Mouse (Mus musculus): ENCODE results near the gene Myl6. TPM values are rescaled to one million over a fixed set of nuclear protein-coding genes. Genes with fewer than 3 reads are reported as not detected.
"Not testable (repeated sequence)": the region's sequence is repeated elsewhere in the genome, so short reads cannot be mapped to it uniquely, and the experiment has no call there.

Myl6 gene
- polyA plus RNA-seq, 1 experiment from 2014 or later, result 2,543 TPM

- no peak overlapping the region for H3K27ac ChIP-seq (ENCODE audit: low read depth, low read length)
- ATAC-seq, result no peak
- H3K4me2 ChIP-seq (replicated peaks; ENCODE audit: low read depth), result no peak overlapping the region
- TF ChIP-seq CTCF (IDR thresholded peaks at IDR 0.05; ENCODE audit: low read depth), result no peak
- H3K4me3 ChIP-seq (ENCODE audit: low read depth, low read length), result no peak overlapping the region
- H3K9me3 ChIP-seq (ENCODE audit: control insufficient read depth), result no peaks in the 10 kb centered on the region
- no peak overlapping the region for H3K9ac ChIP-seq (ENCODE audit: low read depth, low read length)
- H3K4me1 ChIP-seq (replicated peaks; ENCODE audit: control insufficient read depth, insufficient read depth, low read length), result no peaks in the 10 kb centered on the region
- WGBS, result 90% methylated on average over 9 of the region's 9 CpGs
- peaks cover 44% of the 10 kb centered on the region for H3K36me3 ChIP-seq (ENCODE audit: control insufficient read depth, insufficient read depth)
- H3K27me3 ChIP-seq (replicated peaks; ENCODE audit: control insufficient read depth, insufficient read depth, low read length), result no peaks in the 10 kb centered on the region
These were observed 17.2 kb upstream of the Myl6 start for GRCm38 (mm10) chr10:128511189-128511588.

GRCm38 (mm10) chr10:128510301-128510700 is 16.4 kb upstream of the Myl6 start:
- Histone ChIP-seq H3K36me3 (ENCODE audit: control insufficient read depth, insufficient read depth) (peaks cover 36% of the 10 kb centered on the region), H3K9me3 (ENCODE audit: control insufficient read depth) (no peaks in the 10 kb centered on the region), H3K9ac (ENCODE audit: low read depth, low read length) (no peak overlapping the region), H3K4me3 (ENCODE audit: low read depth, low read length) (no peak overlapping the region), H3K27ac (ENCODE audit: low read depth, low read length) (0 out of 2 replicates have a peak overlapping the region, but pooled peaks have one; percentile 8), H3K27me3 (replicated peaks; ENCODE audit: control insufficient read depth, insufficient read depth, low read length) (no peaks in the 10 kb centered on the region), H3K4me2 (replicated peaks; ENCODE audit: low read depth) (no peak overlapping the region), H3K4me1 (replicated peaks; ENCODE audit: control insufficient read depth, insufficient read depth, low read length) (no peaks in the 10 kb centered on the region)
- WGBS, result 80% methylated on average over 11 of the region's 11 CpGs
- no peak for ATAC-seq
- no peak for TF ChIP-seq CTCF (IDR thresholded peaks at IDR 0.05; ENCODE audit: low read depth)

- H3K9ac ChIP-seq (ENCODE audit: low read depth, low read length), result no peak overlapping the region
- no peaks in the 10 kb centered on the region; the same call in 1 of the 2 replicates for H3K4me1 ChIP-seq (replicated peaks; ENCODE audit: control insufficient read depth, insufficient read depth, low read length)
- H3K4me2 ChIP-seq (replicated peaks; ENCODE audit: low read depth), result no peak overlapping the region
- H3K4me3 ChIP-seq (ENCODE audit: low read depth, low read length), result no peak overlapping the region
- WGBS, result 62% methylated on average over 4 of the region's 4 CpGs
- H3K9me3 ChIP-seq (ENCODE audit: control insufficient read depth), result no peaks in the 10 kb centered on the region
- H3K27me3 ChIP-seq (replicated peaks; ENCODE audit: control insufficient read depth, insufficient read depth, low read length), result no peaks in the 10 kb centered on the region
- no peak for ATAC-seq
- peaks cover 36% of the 10 kb centered on the region for H3K36me3 ChIP-seq (ENCODE audit: control insufficient read depth, insufficient read depth)
- no peak for TF ChIP-seq CTCF (IDR thresholded peaks at IDR 0.05; ENCODE audit: low read depth)
- H3K27ac ChIP-seq (ENCODE audit: low read depth, low read length), result peak overlapping the region; percentile 8; the same call in 1 of the 2 replicates
These were observed 15.9 kb upstream of the Myl6 start for GRCm38 (mm10) chr10:128509831-128510230.

GRCm38 (mm10) chr10:128509203-128509602 is 15.3 kb upstream of the Myl6 start:
- no peak for TF ChIP-seq CTCF (IDR thresholded peaks at IDR 0.05; ENCODE audit: low read depth)
- no peaks in the 10 kb centered on the region; the same call in 1 of the 2 replicates for H3K4me1 ChIP-seq (replicated peaks; ENCODE audit: control insufficient read depth, insufficient read depth, low read length)
- no peak overlapping the region for H3K27ac ChIP-seq (ENCODE audit: low read depth, low read length)
- H3K4me2 ChIP-seq (replicated peaks; ENCODE audit: low read depth), result no peak overlapping the region
- no peak overlapping the region for H3K9ac ChIP-seq (ENCODE audit: low read depth, low read length)
- no peak for ATAC-seq
- H3K4me3 ChIP-seq (ENCODE audit: low read depth, low read length), result no peak overlapping the region
- peaks cover 36% of the 10 kb centered on the region for H3K36me3 ChIP-seq (ENCODE audit: control insufficient read depth, insufficient read depth)
- whole genome bisulfite sequencing, result 87% methylated on average over 9 of the region's 9 CpGs
- no peaks in the 10 kb centered on the region for H3K27me3 ChIP-seq (replicated peaks; ENCODE audit: control insufficient read depth, insufficient read depth, low read length)
- no peaks in the 10 kb centered on the region for H3K9me3 ChIP-seq (ENCODE audit: control insufficient read depth)

GRCm38 (mm10) chr10:128508260-128508659 is 14.3 kb upstream of the Myl6 start:
- Histone ChIP-seq H3K4me2 (replicated peaks; ENCODE audit: low read depth) (no peak overlapping the region), H3K27me3 (replicated peaks; ENCODE audit: control insufficient read depth, insufficient read depth, low read length) (no peaks in the 10 kb centered on the region), H3K27ac (ENCODE audit: low read depth, low read length) (no peak overlapping the region), H3K4me1 (replicated peaks; ENCODE audit: control insufficient read depth, insufficient read depth, low read length) (no peaks in the 10 kb centered on the region; the same call in 1 of the 2 replicates), H3K9ac (ENCODE audit: low read depth, low read length) (no peak overlapping the region), H3K9me3 (ENCODE audit: control insufficient read depth) (no peaks in the 10 kb centered on the region), H3K4me3 (ENCODE audit: low read depth, low read length) (no peak overlapping the region), H3K36me3 (ENCODE audit: control insufficient read depth, insufficient read depth) (peaks cover 29% of the 10 kb centered on the region)
- TF ChIP-seq CTCF (IDR thresholded peaks at IDR 0.05; ENCODE audit: low read depth), result no peak
- WGBS, result 66% methylated on average over 9 of the region's 9 CpGs
- ATAC-seq, result no peak

- Histone ChIP-seq H3K36me3 (ENCODE audit: control insufficient read depth, insufficient read depth) (0 out of 2 replicates have a peak, but pooled peaks cover 8% of the 10 kb centered on the region), H3K27ac (ENCODE audit: low read depth, low read length) (no peak overlapping the region), H3K4me3 (ENCODE audit: low read depth, low read length) (no peak overlapping the region), H3K9ac (ENCODE audit: low read depth, low read length) (no peak overlapping the region), H3K27me3 (replicated peaks; ENCODE audit: control insufficient read depth, insufficient read depth, low read length) (no peaks in the 10 kb centered on the region), H3K4me1 (replicated peaks; ENCODE audit: control insufficient read depth, insufficient read depth, low read length) (no peaks in the 10 kb centered on the region; the same call in 1 of the 2 replicates), H3K4me2 (replicated peaks; ENCODE audit: low read depth) (no peak overlapping the region), H3K9me3 (ENCODE audit: control insufficient read depth) (no peaks in the 10 kb centered on the region)
- WGBS, result 98% methylated on average over 14 of the region's 14 CpGs
- peak; percentile 37 for TF ChIP-seq CTCF (IDR thresholded peaks at IDR 0.05; ENCODE audit: low read depth)
- no peak for ATAC-seq
These were observed 12.0 kb upstream of the Myl6 start for GRCm38 (mm10) chr10:128505974-128506373.

- 87% methylated on average over 5 of the region's 5 CpGs for WGBS
- not testable (repeated sequence) for H3K4me1 ChIP-seq (replicated peaks; ENCODE audit: control insufficient read depth, insufficient read depth, low read length); ATAC-seq; H3K9me3 ChIP-seq (ENCODE audit: control insufficient read depth); H3K27ac ChIP-seq (ENCODE audit: low read depth, low read length); H3K27me3 ChIP-seq (replicated peaks; ENCODE audit: control insufficient read depth, insufficient read depth, low read length); H3K4me3 ChIP-seq (ENCODE audit: low read depth, low read length); H3K9ac ChIP-seq (ENCODE audit: low read depth, low read length); H3K4me2 ChIP-seq (replicated peaks; ENCODE audit: low read depth); H3K36me3 ChIP-seq (ENCODE audit: control insufficient read depth, insufficient read depth)
These were observed 11.4 kb upstream of the Myl6 start for GRCm38 (mm10) chr10:128505371-128505667.
